Mouse (Mus musculus) ES-Bruce4 (cell line): Measurements from ENCODE around the gene Plin5.

Source experiments
- CTCF ChIP-seq: IDR thresholded peaks from one replicate; pipeline ENCODE4 v1.8.1; 2011; ENCODE audit warnings: low read depth, low read length
- EP300 ChIP-seq: IDR thresholded peaks from 2 replicates; pipeline ENCODE4 v1.6.1; 2011; ENCODE audit warnings: low read depth, low read length; ENCODE audit not compliant: insufficient read depth

DNA sequence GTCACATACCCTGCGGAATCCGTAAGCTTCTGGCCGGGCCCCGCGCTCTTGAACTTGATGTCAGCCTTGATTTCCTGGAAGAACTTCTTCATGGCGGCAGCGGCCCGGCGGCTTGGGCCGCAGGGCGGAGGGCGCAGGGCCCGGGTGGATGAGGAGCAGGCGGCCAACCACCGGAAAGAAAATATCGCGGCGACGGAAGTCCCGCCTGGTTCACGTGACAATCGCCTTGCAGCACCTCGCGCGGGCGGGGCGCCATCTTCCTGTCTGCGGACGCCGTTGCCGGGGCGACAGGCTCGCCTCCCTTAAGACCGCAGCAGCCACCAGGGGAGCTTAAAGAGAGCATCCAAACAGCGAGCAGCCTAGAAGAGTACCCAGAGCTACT, 42.6 kb downstream of the Plin5 start, which contains the start of gene Ubxn6:
- TF ChIP-seq CTCF: no peak
- no peak for TF ChIP-seq EP300
